Mouse (Mus musculus): ENCODE measurements around the gene B630019K06Rik. TPM values are rescaled to one million over a fixed set of nuclear protein-coding genes. Genes with fewer than 3 reads are reported as not detected.
"Not testable (repeated sequence)": the region's sequence is repeated elsewhere in the genome, so short reads cannot be mapped to it uniquely, and the experiment has no call there.

The B630019K06Rik gene
- 6.9 and 7.4 TPM in 2 replicates for polyA plus RNA-seq (2014; fragmentation: Nextera tagmentation; extraction: Ambion mirVana)

- no peaks in the 10 kb centered on the region for H3K27me3 ChIP-seq (ENCODE audit: control insufficient read depth, insufficient read depth, low read length)
- H3K4me3 ChIP-seq (ENCODE audit: low read depth, low read length) = peak within 1 kb of the TSS; percentile 49
- peak; percentile 86 for ATAC-seq (ENCODE audit: insufficient read depth, low FRiP score, low TSS enrichment)
- peak within 1 kb of the TSS; percentile 56 for H3K27ac ChIP-seq (ENCODE audit: low read depth, low read length)
- no peaks in the 10 kb centered on the region for H3K4me1 ChIP-seq (ENCODE audit: control insufficient read depth, insufficient read depth, low read length)
- H3K9ac ChIP-seq (ENCODE audit: low read length) = peak within 1 kb of the TSS; percentile 73
- 17% methylated on average over 52 of the region's 95 CpGs for WGBS
- H3K9me3 ChIP-seq (ENCODE audit: control insufficient read depth, low read length) = no peaks in the 10 kb centered on the region
- peak within 1 kb of the TSS; percentile 58 for H3K4me2 ChIP-seq (ENCODE audit: low read depth)
- H3K36me3 ChIP-seq (ENCODE audit: control insufficient read depth, insufficient read depth, low read length) = no peaks in the 10 kb centered on the region
- peak; percentile 61 for DNase-seq (ENCODE audit: low spot score)
Measured at GRCm38 (mm10) chrX:8892343-8893155, at the start of gene B630019K06Rik. TSS of gene B630019K06Rik (plus strand) at chrX:8892382.

DNA sequence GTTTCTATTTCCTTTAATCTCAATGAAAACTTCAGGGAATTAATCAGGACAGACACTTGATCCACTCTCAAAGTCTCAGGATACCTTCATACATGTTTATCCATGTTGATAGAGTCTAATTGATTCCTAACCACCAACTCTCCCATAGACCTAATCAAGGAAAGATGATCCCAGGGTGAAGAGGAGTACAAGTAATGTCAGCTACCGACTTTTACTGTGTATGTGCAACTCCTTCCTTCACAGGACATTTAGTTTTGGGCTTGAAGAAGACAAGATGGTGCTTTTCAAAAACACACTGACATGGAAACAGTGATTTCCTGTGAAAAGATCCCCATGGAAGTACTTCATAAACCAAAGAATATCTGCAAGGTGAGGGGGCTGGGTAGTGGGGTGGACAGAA, 48.5 kb upstream of the B630019K06Rik start, which contains the start of gene Gm6592:
Gm6592 (plus strand) TSS at position 301 of the 400 bp plus-strand sequence.
- no peak within 1 kb of the TSS for H3K4me3 ChIP-seq (ENCODE audit: low read depth, low read length)
- WGBS = 73% methylated on average over 1 of the region's 1 CpGs
- no peaks in the 10 kb centered on the region for H3K27me3 ChIP-seq (ENCODE audit: control insufficient read depth, insufficient read depth, low read length)
- ATAC-seq (ENCODE audit: insufficient read depth, low FRiP score, low TSS enrichment) (no peak), DNase-seq (ENCODE audit: low spot score) (no peak)
- H3K4me1 ChIP-seq (ENCODE audit: control insufficient read depth, insufficient read depth, low read length) = no peaks in the 10 kb centered on the region
- H3K4me2 ChIP-seq (ENCODE audit: low read depth) = no peak within 1 kb of the TSS
- no peak within 1 kb of the TSS for H3K27ac ChIP-seq (ENCODE audit: low read depth, low read length)
- no peaks in the 10 kb centered on the region for H3K9me3 ChIP-seq (ENCODE audit: control insufficient read depth, low read length)
- no peak within 1 kb of the TSS for H3K9ac ChIP-seq (ENCODE audit: low read length)
- H3K36me3 ChIP-seq (ENCODE audit: control insufficient read depth, insufficient read depth, low read length) = no peaks in the 10 kb centered on the region

DNA sequence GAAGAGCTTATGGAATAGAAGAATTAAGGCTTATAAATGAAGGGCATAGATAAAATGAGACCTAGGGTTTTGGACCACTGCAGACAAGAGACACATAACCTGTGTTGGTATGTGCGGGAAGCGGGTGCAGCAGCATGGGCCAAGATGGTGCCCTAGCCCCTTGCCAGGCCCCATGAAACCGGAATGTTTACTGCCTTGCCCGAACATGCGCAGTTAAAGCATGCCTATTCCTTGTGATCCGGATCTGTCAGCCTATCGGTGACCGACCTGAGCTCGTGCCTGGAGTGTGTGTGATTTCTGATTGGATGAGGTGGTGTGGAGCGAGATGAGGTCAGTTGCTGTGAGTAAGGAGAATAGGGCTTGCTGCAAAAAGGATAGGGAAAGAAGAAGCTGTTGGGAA, 39.7 kb upstream of the B630019K06Rik start:
- DNase-seq (ENCODE audit: low spot score) (no peak), ATAC-seq (ENCODE audit: insufficient read depth, low FRiP score, low TSS enrichment) (no peak)
- Histone ChIP-seq H3K27me3 (ENCODE audit: control insufficient read depth, insufficient read depth, low read length) (no peaks in the 10 kb centered on the region), H3K27ac (ENCODE audit: low read depth, low read length) (no peak overlapping the region), H3K4me3 (ENCODE audit: low read depth, low read length) (no peak overlapping the region), H3K9me3 (ENCODE audit: control insufficient read depth, low read length) (no peaks in the 10 kb centered on the region), H3K4me1 (ENCODE audit: control insufficient read depth, insufficient read depth, low read length) (no peaks in the 10 kb centered on the region), H3K9ac (ENCODE audit: low read length) (no peak overlapping the region), H3K4me2 (ENCODE audit: low read depth) (no peak overlapping the region), H3K36me3 (ENCODE audit: control insufficient read depth, insufficient read depth, low read length) (no peaks in the 10 kb centered on the region)
- 94% methylated on average over 10 of the region's 10 CpGs for WGBS

GRCm38 (mm10) chrX:8864331-8864730, 27.9 kb upstream of the B630019K06Rik start:
- H3K27ac ChIP-seq (ENCODE audit: low read depth, low read length); H3K36me3 ChIP-seq (ENCODE audit: control insufficient read depth, insufficient read depth, low read length); H3K9ac ChIP-seq (ENCODE audit: low read length); H3K27me3 ChIP-seq (ENCODE audit: control insufficient read depth, insufficient read depth, low read length); H3K9me3 ChIP-seq (ENCODE audit: control insufficient read depth, low read length); H3K4me2 ChIP-seq (ENCODE audit: low read depth); H3K4me3 ChIP-seq (ENCODE audit: low read depth, low read length); H3K4me1 ChIP-seq (ENCODE audit: control insufficient read depth, insufficient read depth, low read length): not testable (repeated sequence)
- 8% methylated on average over 3 of the region's 3 CpGs for WGBS
- DNase-seq (ENCODE audit: low spot score) (peak; percentile 47), ATAC-seq (ENCODE audit: insufficient read depth, low FRiP score, low TSS enrichment) (peak; percentile 53; the same call in 1 of the 2 replicates)

DNA sequence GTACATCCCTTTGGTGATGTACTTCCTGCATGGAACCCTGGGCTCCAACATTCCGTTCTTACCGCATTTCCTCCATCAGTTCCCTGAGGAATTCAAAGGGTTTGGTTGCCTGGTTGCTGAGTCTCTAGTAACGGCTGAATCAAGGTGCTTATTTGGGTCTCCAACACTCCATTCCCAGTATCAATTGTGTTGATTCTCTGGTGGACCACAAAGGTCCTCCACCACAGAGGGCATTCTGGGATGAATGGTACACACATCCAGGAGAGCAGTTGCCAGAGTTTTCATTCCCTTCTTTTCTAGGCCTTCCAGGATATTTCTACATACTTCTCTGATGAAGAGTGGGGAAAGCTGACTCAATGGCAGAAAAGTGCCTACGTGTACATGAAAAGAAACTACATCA, 18.2 kb upstream of the B630019K06Rik start, which contains the start of gene Gm5751:
Gm5751 (plus strand) TSS at position 301 of the 400 bp plus-strand sequence.
- not testable (repeated sequence) for H3K36me3 ChIP-seq (ENCODE audit: control insufficient read depth, insufficient read depth, low read length); H3K9me3 ChIP-seq (ENCODE audit: control insufficient read depth, low read length); H3K27me3 ChIP-seq (ENCODE audit: control insufficient read depth, insufficient read depth, low read length); H3K9ac ChIP-seq (ENCODE audit: low read length); H3K4me2 ChIP-seq (ENCODE audit: low read depth); H3K27ac ChIP-seq (ENCODE audit: low read depth, low read length); H3K4me3 ChIP-seq (ENCODE audit: low read depth, low read length); H3K4me1 ChIP-seq (ENCODE audit: control insufficient read depth, insufficient read depth, low read length); ATAC-seq (ENCODE audit: insufficient read depth, low FRiP score, low TSS enrichment); DNase-seq (ENCODE audit: low spot score)
- 87% methylated on average over 3 of the region's 4 CpGs for WGBS

GRCm38 (mm10) chrX:8884336-8884735, 7.8 kb upstream of the B630019K06Rik start:
- Histone ChIP-seq H3K9ac (ENCODE audit: low read length) (no peak overlapping the region), H3K9me3 (ENCODE audit: control insufficient read depth, low read length) (no peaks in the 10 kb centered on the region), H3K4me2 (ENCODE audit: low read depth) (no peak overlapping the region), H3K36me3 (ENCODE audit: control insufficient read depth, insufficient read depth, low read length) (no peaks in the 10 kb centered on the region), H3K4me3 (ENCODE audit: low read depth, low read length) (no peak overlapping the region), H3K4me1 (ENCODE audit: control insufficient read depth, insufficient read depth, low read length) (no peaks in the 10 kb centered on the region), H3K27me3 (ENCODE audit: control insufficient read depth, insufficient read depth, low read length) (no peaks in the 10 kb centered on the region), H3K27ac (ENCODE audit: low read depth, low read length) (no peak overlapping the region)
- 72% methylated on average over 4 of the region's 4 CpGs for WGBS
- ATAC-seq (ENCODE audit: insufficient read depth, low FRiP score, low TSS enrichment) (no peak), DNase-seq (ENCODE audit: low spot score) (no peak)

DNA sequence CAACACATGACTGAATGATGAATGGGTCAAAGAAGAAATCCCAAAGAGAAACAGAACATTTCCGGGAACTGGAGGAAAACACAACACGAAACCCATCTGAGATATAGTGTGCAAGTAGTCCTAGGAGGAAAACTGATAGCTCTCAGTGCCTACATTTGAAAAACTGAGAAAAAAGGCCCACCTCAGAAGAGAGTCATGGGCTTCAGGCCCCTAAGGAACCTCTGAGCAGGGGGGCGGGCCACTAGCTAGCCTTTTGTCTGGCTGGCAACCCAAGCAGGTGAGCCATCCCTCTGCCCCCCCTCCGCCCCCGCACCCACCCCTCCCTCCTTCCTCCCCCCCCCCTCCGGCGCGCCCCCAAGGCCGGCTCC, 223 bp upstream of the B630019K06Rik start:
- Histone ChIP-seq H3K4me1 (ENCODE audit: control insufficient read depth, insufficient read depth, low read length) (no peaks in the 10 kb centered on the region), H3K4me3 (ENCODE audit: low read depth, low read length) (peak overlapping the region; percentile 49), H3K27ac (ENCODE audit: low read depth, low read length) (no peak overlapping the region), H3K9ac (ENCODE audit: low read length) (peak overlapping the region; percentile 73; the same call in 1 of the 2 replicates), H3K27me3 (ENCODE audit: control insufficient read depth, insufficient read depth, low read length) (no peaks in the 10 kb centered on the region), H3K4me2 (ENCODE audit: low read depth) (peak overlapping the region; percentile 58), H3K9me3 (ENCODE audit: control insufficient read depth, low read length) (no peaks in the 10 kb centered on the region), H3K36me3 (ENCODE audit: control insufficient read depth, insufficient read depth, low read length) (no peaks in the 10 kb centered on the region)
- WGBS = 46% methylated on average over 3 of the region's 9 CpGs
- ATAC-seq (ENCODE audit: insufficient read depth, low FRiP score, low TSS enrichment) (peak; percentile 13; the same call in 1 of the 2 replicates), DNase-seq (ENCODE audit: low spot score) (no peak)

DNA sequence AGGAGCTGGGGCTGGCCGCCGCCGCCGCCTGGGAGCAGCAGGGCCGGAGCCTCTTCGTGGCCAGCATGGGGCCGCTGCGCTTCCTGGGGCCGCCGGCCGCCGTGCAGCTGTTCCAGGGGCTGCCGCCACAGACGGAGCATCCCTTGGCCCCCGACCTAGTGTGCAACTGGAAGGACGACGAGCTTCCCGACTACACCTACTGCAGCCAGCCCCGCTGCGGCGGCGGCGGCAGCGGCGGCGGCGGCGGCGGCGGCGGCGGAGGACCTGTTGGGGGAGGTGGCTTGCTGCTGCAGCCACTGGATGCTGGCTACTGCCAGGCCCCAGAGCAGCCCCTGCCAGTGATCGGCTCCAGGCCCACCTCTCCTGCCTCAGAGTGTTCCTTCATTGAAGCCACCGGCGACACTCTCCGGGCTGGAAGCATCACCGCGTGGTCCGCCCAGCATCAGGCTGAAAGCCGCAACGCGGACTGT, 1.0 kb downstream of the B630019K06Rik start:
- Histone ChIP-seq H3K9ac (ENCODE audit: low read length) (peak overlapping the region; percentile 73), H3K36me3 (ENCODE audit: control insufficient read depth, insufficient read depth, low read length) (no peaks in the 10 kb centered on the region), H3K4me2 (ENCODE audit: low read depth) (peak overlapping the region; percentile 58), H3K4me3 (ENCODE audit: low read depth, low read length) (peak overlapping the region; percentile 49), H3K27ac (ENCODE audit: low read depth, low read length) (peak overlapping the region; percentile 56), H3K9me3 (ENCODE audit: control insufficient read depth, low read length) (no peaks in the 10 kb centered on the region), H3K4me1 (ENCODE audit: control insufficient read depth, insufficient read depth, low read length) (no peaks in the 10 kb centered on the region), H3K27me3 (ENCODE audit: control insufficient read depth, insufficient read depth, low read length) (no peaks in the 10 kb centered on the region)
- WGBS = 17% methylated on average over 21 of the region's 42 CpGs
- ATAC-seq (ENCODE audit: insufficient read depth, low FRiP score, low TSS enrichment) = peak; percentile 76
- peak; percentile 49 for DNase-seq (ENCODE audit: low spot score)

DNA sequence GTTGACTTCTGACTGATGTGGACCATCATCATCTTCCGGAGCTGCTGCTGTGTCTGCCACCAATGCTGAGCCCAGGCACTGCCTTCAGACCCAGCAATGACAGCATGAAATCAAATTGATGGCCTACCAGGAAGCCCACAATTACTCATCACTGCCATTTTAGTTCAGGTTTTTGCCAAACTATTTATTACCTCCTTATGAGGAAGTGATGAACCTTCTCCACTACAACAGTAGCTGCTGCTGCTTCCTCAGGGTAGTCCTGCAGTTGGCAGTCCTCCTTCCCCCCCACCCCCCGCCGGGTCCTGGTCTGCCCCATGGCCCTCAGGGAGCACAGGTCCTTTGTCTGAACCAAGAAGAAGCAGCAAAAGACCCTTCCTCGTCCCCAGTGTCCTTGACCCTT, 8.6 kb downstream of the B630019K06Rik start:
- WGBS = 82% methylated on average over 4 of the region's 4 CpGs
- no peak for DNase-seq (ENCODE audit: low spot score)
- no peak overlapping the region for H3K4me2 ChIP-seq (ENCODE audit: low read depth)
- H3K9me3 ChIP-seq (ENCODE audit: control insufficient read depth, low read length) = no peaks in the 10 kb centered on the region
- H3K27me3 ChIP-seq (ENCODE audit: control insufficient read depth, insufficient read depth, low read length) = no peaks in the 10 kb centered on the region
- no peak overlapping the region for H3K27ac ChIP-seq (ENCODE audit: low read depth, low read length)
- H3K9ac ChIP-seq (ENCODE audit: low read length) = no peak overlapping the region
- H3K4me3 ChIP-seq (ENCODE audit: low read depth, low read length) = no peak overlapping the region
- no peak for ATAC-seq (ENCODE audit: insufficient read depth, low FRiP score, low TSS enrichment)
- no peaks in the 10 kb centered on the region for H3K4me1 ChIP-seq (ENCODE audit: control insufficient read depth, insufficient read depth, low read length)
- H3K36me3 ChIP-seq (ENCODE audit: control insufficient read depth, insufficient read depth, low read length) = no peaks in the 10 kb centered on the region
